Mouse (Mus musculus) heart, embryonic 11.5 days (tissue): ENCODE data around the gene Hexim1. TPM values are rescaled to one million over a fixed set of nuclear protein-coding genes. Genes with fewer than 3 reads are reported as not detected.

Experiments
- ATAC-seq: fragments of 200-750 bp; cut with Nextera tagmentation; replicated peaks from 2 replicates; pipeline ENCODE4 v1.8.0; 2017; ENCODE audit warnings: moderate library complexity; ENCODE audit not compliant: insufficient number of reproducible peaks, low FRiP score, low TSS enrichment
- H3K27ac ChIP-seq: fragments of 300-500 bp; sonication (generic); 2 replicates; pipeline ENCODE4 v1.5.1; 2014; ENCODE audit warnings: mild to moderate bottlenecking, low read depth, low read length
- H3K27me3 ChIP-seq: fragments of 300-500 bp; sonication (generic); 2 replicates; pipeline ENCODE4 v1.6.1; 2014; ENCODE audit warnings: mild to moderate bottlenecking, low read length, mixed read lengths; ENCODE audit not compliant: control insufficient read depth, insufficient read depth
- H3K36me3 ChIP-seq: fragments of 300-500 bp; sonication (generic); 2 replicates; pipeline ENCODE4 v1.6.1; 2014; ENCODE audit warnings: mild to moderate bottlenecking, low read length, moderate library complexity, mixed read lengths; ENCODE audit not compliant: control insufficient read depth, insufficient read depth
- H3K4me1 ChIP-seq: fragments of 300-500 bp; sonication (generic); 2 replicates; pipeline ENCODE4 v1.6.1; 2014; ENCODE audit warnings: low read length; ENCODE audit not compliant: control insufficient read depth, insufficient read depth
- H3K4me2 ChIP-seq: fragments of 300-500 bp; sonication (generic); 2 replicates; pipeline ENCODE4 v1.6.1; 2014; ENCODE audit warnings: mild to moderate bottlenecking, moderate library complexity
- H3K4me3 ChIP-seq: fragments of 300-500 bp; sonication (generic); 2 replicates; pipeline ENCODE4 v1.5.1; 2014; ENCODE audit warnings: low read depth, low read length
- H3K9ac ChIP-seq: fragments of 300-500 bp; sonication (generic); 2 replicates; pipeline ENCODE4 v1.6.1; 2014; ENCODE audit warnings: mild to moderate bottlenecking, low read depth, low read length, moderate library complexity
- H3K9me3 ChIP-seq: fragments of 300-500 bp; sonication (generic); replicated peaks from 2 replicates; pipeline ENCODE4 v1.6.1; 2016; ENCODE audit warnings: low read length; ENCODE audit not compliant: control insufficient read depth
- WGBS: fragments of 180-500 bp; shearing (Covaris S2); extraction: QIAGEN DNeasy Blood & Tissue Kit; methylation state at CpG from one replicate; pipeline ENCODE4 v1.1.7; 2014; ENCODE audit not compliant: insufficient replicate concordance; 5-methylcytosine and 5-hydroxymethylcytosine counted together
- polyA plus RNA-seq: library from polyadenylated mRNA; unstranded; fragments of >200 nt; fragmentation: Nextera tagmentation; extraction: Ambion mirVana; gene quantifications from 2 replicates; pipeline ENCODE4 v1.2.1, GENCODE M21; 2014

Gene Hexim1
- polyA plus RNA-seq, 1 experiment from 2014 or later: 4.4 TPM

DNA sequence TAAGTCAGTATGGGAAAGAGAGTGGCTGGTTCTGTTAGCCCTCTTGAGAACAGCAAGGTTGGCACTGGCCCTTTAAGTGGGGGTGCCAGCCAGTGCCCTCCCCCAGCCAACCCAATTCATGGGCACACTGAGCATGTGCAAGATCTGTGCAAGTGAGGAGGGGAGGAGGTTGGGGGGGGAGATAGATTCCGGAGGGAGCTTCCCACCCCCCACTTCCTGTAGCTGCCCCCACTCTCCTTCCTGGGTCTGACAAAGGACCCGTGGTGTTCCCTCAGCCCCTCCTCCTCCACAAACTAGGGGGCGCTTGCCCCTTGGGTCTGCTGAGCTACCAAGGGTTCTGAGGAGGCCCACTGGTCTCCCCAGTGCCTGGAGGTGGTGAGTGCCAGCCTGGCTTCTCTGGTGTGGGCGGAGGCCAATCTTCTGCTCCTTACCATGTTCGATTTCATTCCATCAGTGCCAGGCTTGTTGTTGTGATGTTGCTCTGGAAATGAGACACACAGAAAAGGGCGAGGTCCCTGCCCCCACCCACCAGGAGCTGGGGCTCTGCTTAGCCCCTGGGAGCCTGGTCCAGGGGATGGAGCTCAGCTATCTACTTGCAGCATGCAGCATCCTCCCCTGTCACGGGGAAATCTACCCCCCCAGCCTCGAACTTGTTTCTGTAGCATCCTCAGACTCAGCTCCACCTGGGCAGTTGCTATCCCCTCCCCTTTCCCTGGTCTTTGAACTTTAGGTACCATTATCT lies 26.6 kb downstream of the Hexim1 start:
- Histone ChIP-seq H3K4me2 (peak overlapping the region; percentile 50), H3K4me1 (peaks cover 36% of the 10 kb centered on the region), H3K27ac (peak overlapping the region; percentile 82), H3K9me3 (no peaks in the 10 kb centered on the region), H3K9ac (peak overlapping the region; percentile 56; the same call in 1 of the 2 replicates), H3K27me3 (no peaks in the 10 kb centered on the region), H3K36me3 (0 out of 2 replicates have a peak, but pooled peaks cover 8% of the 10 kb centered on the region), H3K4me3 (no peak overlapping the region)
- ATAC-seq: peak; percentile 56
- 29% methylated on average over 8 of the region's 8 CpGs for WGBS

DNA sequence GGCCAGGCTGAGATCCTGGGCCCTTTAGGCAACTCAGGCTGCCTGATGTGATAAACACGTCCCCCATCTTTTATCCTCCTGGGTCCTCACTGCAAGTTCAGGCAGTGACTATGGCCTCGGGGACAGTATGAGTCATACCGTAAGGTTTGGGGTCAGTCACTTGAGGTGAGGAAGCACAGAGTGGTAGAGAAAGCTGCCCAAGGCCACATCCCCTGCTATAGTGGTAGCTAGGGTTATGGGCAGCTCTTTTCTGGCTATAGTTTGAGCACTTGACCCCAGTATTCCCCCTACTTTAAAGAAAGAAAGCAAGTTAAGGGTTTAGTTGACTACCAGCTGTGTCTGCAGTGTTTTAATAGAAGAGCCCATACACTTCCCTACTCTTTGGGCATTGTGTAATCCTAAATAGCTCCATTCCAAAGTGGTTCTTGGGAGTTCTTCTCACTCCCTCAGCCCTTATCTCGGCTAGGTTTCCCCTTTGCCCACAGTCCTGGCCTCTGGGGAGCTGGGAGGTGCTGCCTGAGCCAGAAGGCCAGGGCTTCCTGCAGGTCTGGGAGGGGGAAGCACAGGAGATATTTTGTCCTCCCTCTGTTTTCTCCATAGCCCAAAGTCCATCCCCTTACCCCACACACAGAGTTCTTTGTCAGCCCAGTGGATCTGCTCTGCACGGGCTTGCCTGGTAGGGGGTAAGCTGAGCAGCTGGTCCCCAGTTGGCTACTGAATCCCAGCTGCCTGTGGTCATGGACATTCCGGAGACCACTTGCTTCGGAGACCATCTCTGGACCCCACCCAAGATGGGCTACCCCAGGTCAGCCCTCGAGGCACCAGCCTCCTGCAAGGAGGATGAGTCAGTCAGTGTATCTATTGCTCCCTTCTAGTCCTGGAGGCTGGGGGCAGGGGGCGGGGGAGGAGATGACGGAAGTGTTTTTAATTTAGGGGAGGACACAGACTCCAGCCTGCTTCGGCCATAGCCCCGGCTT lies 28.6 kb downstream of the Hexim1 start:
- WGBS: 30% methylated on average over 12 of the region's 12 CpGs
- Histone ChIP-seq H3K4me2 (no peak overlapping the region), H3K9ac (no peak overlapping the region), H3K27me3 (no peaks in the 10 kb centered on the region), H3K36me3 (no peaks in the 10 kb centered on the region), H3K4me1 (peaks cover 36% of the 10 kb centered on the region), H3K4me3 (no peak overlapping the region), H3K27ac (peak overlapping the region; percentile 30; the same call in 1 of the 2 replicates), H3K9me3 (no peaks in the 10 kb centered on the region)
- no peak for ATAC-seq

DNA sequence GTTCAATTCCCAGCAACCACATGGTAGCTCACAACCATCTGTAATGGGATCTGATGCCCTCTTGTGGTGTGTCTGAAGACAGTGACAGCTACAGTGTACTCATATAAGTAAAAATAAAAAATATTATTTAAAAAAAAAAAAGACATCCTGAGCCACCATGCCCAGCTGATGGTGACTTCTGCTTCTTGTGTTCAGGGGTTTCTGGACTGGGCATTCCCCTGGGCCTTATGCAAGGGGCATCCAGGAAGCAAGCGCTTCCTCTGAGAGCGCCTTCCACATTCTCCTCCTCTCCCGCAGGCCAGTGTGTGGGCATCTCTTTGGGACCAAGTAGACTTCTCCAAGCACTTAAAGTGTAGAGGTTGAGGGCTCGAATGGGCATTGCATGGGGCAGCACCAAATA lies 30.4 kb downstream of the Hexim1 start:
- Histone ChIP-seq H3K27me3 (no peaks in the 10 kb centered on the region), H3K27ac (no peak overlapping the region), H3K4me3 (no peak overlapping the region), H3K9me3 (no peaks in the 10 kb centered on the region), H3K36me3 (no peaks in the 10 kb centered on the region), H3K9ac (no peak overlapping the region), H3K4me2 (no peak overlapping the region), H3K4me1 (peaks cover 30% of the 10 kb centered on the region)
- 89% methylated on average over 4 of the region's 4 CpGs for WGBS
- ATAC-seq: no peak

DNA sequence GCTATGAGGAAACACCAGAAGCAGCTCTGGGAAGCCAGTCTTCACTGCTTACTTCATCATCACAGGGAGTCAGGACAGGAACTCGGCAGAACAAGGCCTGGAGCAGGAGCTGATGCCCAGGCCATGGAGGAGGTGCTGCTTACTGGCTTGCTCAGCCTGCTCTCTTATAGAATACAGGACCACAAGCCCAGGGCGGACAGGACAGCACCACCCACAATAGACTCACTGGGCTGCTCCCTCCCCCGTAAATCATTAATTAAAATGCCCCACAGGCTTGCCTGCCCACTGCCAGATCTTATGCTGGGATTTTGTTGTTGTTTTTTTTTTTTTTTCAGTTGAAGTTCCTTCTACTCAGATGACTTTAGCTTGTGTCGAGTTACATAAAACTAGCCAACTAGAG lies 31.7 kb downstream of the Hexim1 start:
- 70% methylated on average over 4 of the region's 4 CpGs for WGBS
- H3K4me3 ChIP-seq: no peak overlapping the region
- H3K9me3 ChIP-seq: no peaks in the 10 kb centered on the region
- H3K27me3 ChIP-seq: no peaks in the 10 kb centered on the region
- no peak overlapping the region for H3K9ac ChIP-seq
- ATAC-seq: no peak
- H3K4me1 ChIP-seq: peaks cover 16% of the 10 kb centered on the region
- H3K4me2 ChIP-seq: no peak overlapping the region
- H3K27ac ChIP-seq: no peak overlapping the region
- no peaks in the 10 kb centered on the region for H3K36me3 ChIP-seq

DNA sequence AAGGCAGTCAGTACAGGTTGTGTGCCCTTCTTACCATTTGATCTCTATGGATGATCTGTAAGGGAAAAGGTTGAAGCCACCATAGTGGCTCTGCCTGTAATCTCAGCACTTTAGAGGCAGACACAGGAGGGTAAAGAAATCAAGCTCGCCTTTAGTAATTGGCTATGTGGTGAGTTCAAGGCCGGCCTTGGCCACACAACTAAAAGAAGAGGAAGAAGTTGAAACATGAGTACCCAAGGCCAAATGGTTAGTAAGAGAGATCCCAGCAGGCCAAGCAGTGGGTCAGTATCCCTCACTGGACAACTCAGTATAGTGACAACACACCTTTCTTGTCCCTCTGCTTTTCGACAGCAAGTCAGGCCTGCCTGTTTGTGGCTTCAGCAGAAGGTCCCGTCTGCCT lies 33.7 kb downstream of the Hexim1 start:
- H3K27ac ChIP-seq: no peak overlapping the region
- WGBS: 83% methylated on average over 4 of the region's 4 CpGs
- no peak for ATAC-seq
- no peak overlapping the region for H3K4me3 ChIP-seq
- no peaks in the 10 kb centered on the region for H3K9me3 ChIP-seq
- H3K4me2 ChIP-seq: no peak overlapping the region
- no peak overlapping the region for H3K9ac ChIP-seq
- no peaks in the 10 kb centered on the region for H3K27me3 ChIP-seq
- H3K4me1 ChIP-seq: peaks cover 5% of the 10 kb centered on the region
- no peaks in the 10 kb centered on the region for H3K36me3 ChIP-seq

DNA sequence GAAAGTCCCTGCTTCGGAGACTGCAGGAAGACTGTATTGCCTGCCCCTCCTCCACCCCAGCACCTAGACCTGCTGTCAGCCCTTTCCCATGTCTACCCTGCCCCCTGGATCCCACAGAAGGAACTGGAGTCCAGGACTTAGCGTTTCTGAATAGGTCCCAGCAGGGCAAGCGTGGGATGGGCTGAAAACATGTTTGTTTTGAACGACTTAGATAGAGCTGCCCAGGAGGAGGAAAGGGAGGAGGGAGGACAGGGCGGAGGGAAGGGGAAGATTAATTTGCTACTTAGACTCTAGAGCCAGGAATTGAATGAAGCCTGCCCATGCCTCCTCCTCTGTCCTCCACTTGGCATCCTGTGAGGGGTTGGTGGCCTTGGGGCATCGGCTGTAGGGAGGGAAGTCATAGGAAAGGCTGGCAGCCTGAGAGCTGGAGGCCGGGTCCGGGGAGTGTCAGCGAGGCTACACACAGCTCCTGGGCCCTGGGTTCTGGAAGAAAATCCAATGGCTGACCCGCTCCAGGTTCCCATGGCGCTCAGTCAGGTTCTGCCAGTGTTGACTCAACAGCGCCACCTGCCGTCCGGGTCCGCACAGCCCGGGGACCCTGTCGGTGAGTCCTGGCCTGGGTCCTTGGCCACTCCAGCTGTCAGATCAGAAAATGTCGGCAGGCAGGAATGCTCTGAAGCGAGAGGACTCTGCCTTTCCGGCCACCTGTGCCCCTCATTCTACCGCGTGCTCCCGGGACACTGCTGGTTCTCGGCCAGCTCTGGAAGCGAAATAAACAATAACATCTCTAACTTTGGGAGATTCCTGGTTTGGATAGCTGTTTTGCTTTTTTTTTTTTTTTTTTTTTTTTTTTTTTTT lies 42.8 kb downstream of the Hexim1 start:
- Histone ChIP-seq H3K9me3 (no peaks in the 10 kb centered on the region; the same call in 1 of the 2 replicates), H3K9ac (peak overlapping the region; percentile 68; the same call in 1 of the 2 replicates), H3K4me2 (peak overlapping the region; percentile 83), H3K36me3 (no peaks in the 10 kb centered on the region), H3K27me3 (no peaks in the 10 kb centered on the region), H3K4me1 (no peaks in the 10 kb centered on the region), H3K27ac (0 out of 2 replicates have a peak overlapping the region, but pooled peaks have one; percentile 29), H3K4me3 (peak overlapping the region; percentile 47)
- ATAC-seq: peak; percentile 90
- 1% methylated on average over 25 of the region's 25 CpGs for WGBS

DNA sequence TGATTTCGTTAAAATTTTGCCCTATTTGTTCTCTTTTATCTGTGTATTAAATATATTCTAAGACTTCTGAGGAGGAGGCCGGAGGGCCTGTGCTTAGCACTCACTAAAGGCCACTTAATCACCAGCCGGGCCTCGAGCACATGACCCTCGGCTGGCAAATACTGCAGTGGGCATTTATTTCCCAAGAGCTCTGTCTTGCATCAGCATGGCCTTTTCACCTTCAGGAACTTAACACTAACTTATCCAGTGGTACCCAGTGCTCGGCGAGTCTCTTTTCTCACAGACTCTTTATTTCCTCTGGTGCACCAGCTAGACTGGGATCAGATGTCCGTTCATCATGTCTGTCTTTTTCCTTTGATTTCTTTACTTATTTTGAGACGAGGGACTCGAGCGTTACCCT lies 44.7 kb downstream of the Hexim1 start:
- no peaks in the 10 kb centered on the region for H3K27me3 ChIP-seq
- H3K9me3 ChIP-seq: no peaks in the 10 kb centered on the region; the same call in 1 of the 2 replicates
- H3K36me3 ChIP-seq: no peaks in the 10 kb centered on the region
- no peak overlapping the region for H3K4me3 ChIP-seq
- no peak overlapping the region for H3K27ac ChIP-seq
- WGBS: 90% methylated on average over 11 of the region's 11 CpGs
- no peak for ATAC-seq
- no peak overlapping the region for H3K9ac ChIP-seq
- H3K4me1 ChIP-seq: no peaks in the 10 kb centered on the region
- H3K4me2 ChIP-seq: no peak overlapping the region

DNA sequence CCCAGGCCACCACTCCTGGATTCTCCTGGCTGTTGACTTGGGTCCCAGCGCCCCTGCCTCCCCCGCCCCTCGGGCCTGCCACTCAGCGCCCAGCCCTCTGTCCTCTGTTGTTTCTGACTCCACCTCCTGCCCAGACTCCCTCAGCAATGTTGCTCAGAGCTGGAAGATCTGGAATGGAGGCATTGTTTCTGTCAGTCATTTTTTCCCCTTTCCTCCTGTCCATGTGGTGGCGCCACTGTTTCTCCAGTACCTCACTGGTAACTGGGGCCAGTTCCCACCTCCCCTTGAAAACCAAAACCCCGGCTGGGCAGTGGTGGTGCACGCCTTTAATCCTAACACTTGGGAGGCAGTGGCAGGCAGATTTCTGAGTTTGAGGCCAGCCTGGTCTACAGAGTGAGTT lies 45.4 kb downstream of the Hexim1 start:
- 67% methylated on average over 7 of the region's 7 CpGs for WGBS
- Histone ChIP-seq H3K27ac (no peak overlapping the region), H3K4me3 (no peak overlapping the region), H3K4me2 (no peak overlapping the region), H3K4me1 (no peaks in the 10 kb centered on the region), H3K9me3 (no peaks in the 10 kb centered on the region), H3K36me3 (no peaks in the 10 kb centered on the region), H3K9ac (no peak overlapping the region), H3K27me3 (no peaks in the 10 kb centered on the region; the same call in 1 of the 2 replicates)
- ATAC-seq: no peak
